Mouse (Mus musculus) heart, embryonic 16.5 days (tissue): ENCODE results near the gene AU021092. TPM values are rescaled to one million over a fixed set of nuclear protein-coding genes. Genes with fewer than 3 reads are reported as not detected.

Experiments
- ATAC-seq: fragments of 200-750 bp; cut with Nextera tagmentation; replicated peaks from 2 replicates; pipeline ENCODE4 v1.8.0; 2017; ENCODE audit warnings: moderate number of reproducible peaks; ENCODE audit not compliant: insufficient read depth, low FRiP score; ENCODE audit errors: extremely low read depth
- H3K27ac ChIP-seq: fragments of 300-500 bp; sonication (generic); 2 replicates; pipeline ENCODE4 v1.5.1; 2014; ENCODE audit warnings: mild to moderate bottlenecking, low read length, control low read depth, moderate library complexity
- H3K27me3 ChIP-seq: fragments of 300-500 bp; sonication (generic); 2 replicates; pipeline ENCODE4 v1.6.1; 2014; ENCODE audit warnings: low read length, mixed read lengths; ENCODE audit not compliant: control insufficient read depth, insufficient read depth
- H3K36me3 ChIP-seq: fragments of 300-500 bp; sonication (generic); 2 replicates; pipeline ENCODE4 v1.6.1; 2014; ENCODE audit not compliant: control insufficient read depth, insufficient read depth
- H3K4me1 ChIP-seq: fragments of 300-500 bp; sonication (generic); 2 replicates; pipeline ENCODE4 v1.6.1; 2014; ENCODE audit warnings: low read length, mixed read lengths; ENCODE audit not compliant: control insufficient read depth, insufficient read depth
- H3K4me2 ChIP-seq: fragments of 300-500 bp; sonication (generic); 2 replicates; pipeline ENCODE4 v1.6.1; 2014; ENCODE audit warnings: low read depth, mild to moderate bottlenecking, control low read depth, low read length
- H3K4me3 ChIP-seq: fragments of 300-500 bp; sonication (generic); 2 replicates; pipeline ENCODE4 v1.5.1; 2014; ENCODE audit warnings: mild to moderate bottlenecking, control low read depth, low read length
- H3K9ac ChIP-seq: fragments of 300-500 bp; sonication (generic); 2 replicates; pipeline ENCODE4 v1.6.1; 2014; ENCODE audit warnings: low read length, control low read depth
- H3K9me3 ChIP-seq: fragments of 300-500 bp; sonication (generic); replicated peaks from 2 replicates; pipeline ENCODE4 v1.6.1; 2016; ENCODE audit warnings: low read length; ENCODE audit not compliant: control insufficient read depth
- WGBS: fragments of 180-500 bp; shearing (Covaris S2); extraction: QIAGEN DNeasy Blood & Tissue Kit; methylation state at CpG from one replicate; pipeline ENCODE4 v1.1.7; 2014; 5-methylcytosine and 5-hydroxymethylcytosine counted together
- polyA plus RNA-seq: library from polyadenylated mRNA; unstranded; fragments of >200 nt; fragmentation: Nextera tagmentation; extraction: Ambion mirVana; gene quantifications from 2 replicates; pipeline ENCODE4 v1.2.1, GENCODE M21; 2015

The AU021092 gene
- polyA plus RNA-seq, 1 experiment from 2014 or later, result 7.2 TPM

DNA sequence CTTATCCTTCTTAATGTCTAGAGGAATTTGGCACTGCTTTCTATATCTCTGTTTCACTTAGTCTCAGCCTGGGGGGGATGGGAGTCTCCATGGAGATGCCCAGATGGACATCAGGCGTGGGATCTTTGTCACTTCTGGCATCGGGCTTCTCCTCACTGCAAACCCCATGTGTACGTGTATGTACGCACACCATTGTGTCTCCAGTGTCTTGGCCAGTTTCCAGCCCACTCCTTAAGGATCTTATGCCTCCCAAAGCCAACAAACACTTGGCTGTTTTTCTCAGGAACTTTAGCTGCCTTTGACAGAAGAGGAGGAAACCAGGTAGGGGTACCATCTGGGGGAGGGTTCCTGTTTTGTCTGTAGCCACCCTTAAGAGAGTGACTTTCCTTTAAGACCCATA lies 696 bp downstream of the AU021092 start:
- Histone ChIP-seq H3K4me1 (0 out of 2 replicates have a peak, but pooled peaks cover 4% of the 10 kb centered on the region), H3K27ac (no peak overlapping the region), H3K4me3 (no peak overlapping the region), H3K4me2 (0 out of 2 replicates have a peak overlapping the region, but pooled peaks have one; percentile 0), H3K36me3 (no peaks in the 10 kb centered on the region), H3K27me3 (no peaks in the 10 kb centered on the region), H3K9me3 (no peaks in the 10 kb centered on the region), H3K9ac (no peak overlapping the region)
- WGBS, result 39% methylated on average over 4 of the region's 4 CpGs
- no peak for ATAC-seq

DNA sequence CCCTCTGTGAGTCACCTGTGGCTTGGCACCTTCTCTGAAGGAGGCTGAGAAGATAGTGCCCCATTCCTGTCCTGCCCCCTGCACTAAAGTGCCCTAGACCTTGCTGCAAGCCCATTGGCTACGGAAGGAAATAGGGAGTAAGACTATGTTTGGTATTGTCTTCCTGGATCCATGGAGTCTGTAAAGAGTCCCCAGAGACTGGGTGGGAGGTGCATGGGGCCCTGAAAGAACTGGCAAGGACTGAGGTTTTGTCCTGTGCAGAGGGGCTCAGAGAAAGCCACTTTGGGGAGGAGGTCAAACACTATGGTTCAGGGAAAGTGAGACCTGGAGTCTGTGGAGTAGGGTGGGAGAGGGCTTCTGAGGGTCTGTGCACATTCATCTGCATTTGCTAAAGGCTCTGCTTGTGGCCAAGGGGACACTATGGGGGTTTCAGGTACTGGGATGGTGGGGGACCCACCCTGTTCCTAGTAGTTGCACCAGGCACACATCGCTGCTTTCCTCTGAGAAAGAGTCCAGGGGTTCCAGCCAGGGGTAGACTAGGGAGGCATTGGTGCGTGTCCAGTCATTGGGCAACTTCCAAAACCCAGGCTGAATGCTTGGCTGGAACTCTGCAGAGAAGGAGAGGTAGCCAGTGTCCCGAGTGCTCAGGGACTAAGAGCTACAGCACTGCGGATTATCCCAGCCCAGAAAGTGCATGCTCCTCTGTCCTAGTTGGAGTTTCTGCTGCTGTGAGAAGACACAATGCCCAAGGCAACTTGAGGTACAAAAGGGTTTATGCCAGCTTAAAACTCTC lies 4.6 kb downstream of the AU021092 start:
- no peaks in the 10 kb centered on the region for H3K9me3 ChIP-seq
- 72% methylated on average over 5 of the region's 5 CpGs for WGBS
- no peak for ATAC-seq
- H3K27me3 ChIP-seq, result no peaks in the 10 kb centered on the region
- no peak overlapping the region for H3K9ac ChIP-seq
- no peaks in the 10 kb centered on the region for H3K36me3 ChIP-seq
- H3K27ac ChIP-seq, result no peak overlapping the region
- no peak overlapping the region for H3K4me2 ChIP-seq
- H3K4me3 ChIP-seq, result no peak overlapping the region
- 0 out of 2 replicates have a peak, but pooled peaks cover 4% of the 10 kb centered on the region for H3K4me1 ChIP-seq

DNA sequence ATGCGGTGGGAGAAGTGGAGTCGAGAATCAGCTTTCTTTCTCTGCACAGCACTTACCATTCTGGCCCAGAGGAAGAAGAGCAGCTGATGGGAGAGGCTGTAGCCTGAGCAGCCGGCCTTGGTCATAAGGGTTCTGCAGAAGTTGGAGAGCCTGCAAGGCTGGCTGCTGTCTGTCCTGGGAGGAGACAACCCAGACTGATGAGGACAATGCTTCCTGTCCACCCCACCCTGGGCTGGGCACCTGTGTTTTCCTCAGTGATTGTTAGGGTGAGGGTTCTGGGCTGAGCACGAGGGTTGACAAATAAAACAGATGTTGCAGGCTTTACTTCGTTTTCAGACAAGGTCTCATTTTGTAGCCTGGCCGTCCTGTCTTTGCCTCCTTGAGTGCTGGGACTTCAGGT lies 5.4 kb downstream of the AU021092 start:
- no peak for ATAC-seq
- 0 out of 2 replicates have a peak, but pooled peaks cover 4% of the 10 kb centered on the region for H3K4me1 ChIP-seq
- H3K36me3 ChIP-seq, result no peaks in the 10 kb centered on the region
- H3K27me3 ChIP-seq, result no peaks in the 10 kb centered on the region
- H3K9me3 ChIP-seq, result no peaks in the 10 kb centered on the region
- no peak overlapping the region for H3K27ac ChIP-seq
- H3K4me2 ChIP-seq, result no peak overlapping the region
- no peak overlapping the region for H3K4me3 ChIP-seq
- WGBS, result 47% methylated on average over 6 of the region's 6 CpGs
- no peak overlapping the region for H3K9ac ChIP-seq

DNA sequence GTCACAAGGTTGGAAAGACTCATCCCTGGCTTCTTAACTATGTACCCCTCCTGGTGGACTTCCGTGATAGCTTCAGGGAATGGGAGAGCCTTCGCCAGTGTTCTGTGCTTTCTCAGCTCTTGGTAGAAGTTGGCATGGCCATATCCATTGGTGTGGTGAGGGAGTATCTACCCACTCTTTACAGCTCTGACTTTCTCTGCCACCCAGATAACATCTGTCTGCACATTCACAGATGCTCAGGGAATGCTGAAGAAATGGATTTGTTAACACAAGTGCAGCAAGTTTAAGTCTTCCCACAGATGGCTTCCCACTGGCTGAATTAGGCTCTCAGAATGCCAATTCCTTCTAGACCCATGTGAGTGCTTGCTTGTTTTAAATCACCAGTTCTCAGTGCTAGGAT lies 8.0 kb downstream of the AU021092 start:
- WGBS, result 82% methylated on average over 2 of the region's 2 CpGs

DNA sequence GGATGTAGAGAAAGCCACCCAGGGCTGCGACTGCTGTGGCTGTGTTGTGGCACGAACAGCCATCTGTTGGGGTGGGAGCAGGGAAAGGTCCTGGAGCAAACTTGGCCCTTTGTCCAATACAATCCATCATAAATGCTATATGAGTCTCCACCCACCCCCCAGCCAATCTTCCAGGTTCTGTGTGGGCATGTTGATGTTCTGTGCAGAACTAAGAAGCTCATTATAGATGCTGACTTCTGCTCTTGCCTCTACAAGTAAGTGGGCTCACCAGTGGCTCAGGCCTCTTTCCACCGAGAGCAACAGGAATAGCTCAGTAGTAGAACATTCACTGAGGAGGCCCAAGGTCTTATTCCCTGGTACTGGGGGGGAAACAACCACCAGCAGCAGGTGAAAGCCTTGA lies 9.9 kb downstream of the AU021092 start:
- Histone ChIP-seq H3K4me2 (no peak overlapping the region), H3K27ac (no peak overlapping the region), H3K9ac (no peak overlapping the region), H3K27me3 (no peaks in the 10 kb centered on the region), H3K36me3 (no peaks in the 10 kb centered on the region), H3K4me3 (no peak overlapping the region), H3K4me1 (0 out of 2 replicates have a peak, but pooled peaks cover 4% of the 10 kb centered on the region), H3K9me3 (no peaks in the 10 kb centered on the region)
- no peak for ATAC-seq
- WGBS, result 70% methylated on average over 3 of the region's 3 CpGs

More for the DNA sequence above, 8.0 kb downstream of the AU021092 start:
- no peak for ATAC-seq
- H3K9me3 ChIP-seq, result no peaks in the 10 kb centered on the region
- H3K4me1 ChIP-seq, result 0 out of 2 replicates have a peak, but pooled peaks cover 4% of the 10 kb centered on the region
- H3K4me2 ChIP-seq, result no peak overlapping the region
- no peak overlapping the region for H3K9ac ChIP-seq
- H3K4me3 ChIP-seq, result no peak overlapping the region
- H3K27me3 ChIP-seq, result no peaks in the 10 kb centered on the region
- H3K27ac ChIP-seq, result no peak overlapping the region
- H3K36me3 ChIP-seq, result no peaks in the 10 kb centered on the region

DNA sequence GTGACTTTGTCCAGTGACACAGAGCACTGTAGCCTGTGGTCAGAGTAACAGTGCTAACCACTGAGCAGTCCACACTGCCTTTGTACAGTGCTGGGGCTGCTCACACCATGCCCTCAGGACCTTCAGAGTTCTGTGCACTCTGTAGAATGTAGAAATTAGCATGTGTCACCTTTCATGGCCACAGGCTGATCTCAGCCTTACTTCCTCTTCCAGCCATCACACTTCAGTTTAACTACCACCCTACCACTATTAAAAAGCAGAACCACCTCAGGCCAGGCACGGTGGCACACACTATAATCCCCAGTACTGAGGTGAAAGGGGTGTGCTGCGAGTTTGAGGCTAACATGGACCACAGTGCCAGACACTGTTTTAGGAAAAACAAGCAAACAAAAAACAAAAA lies 11.7 kb downstream of the AU021092 start:
- no peaks in the 10 kb centered on the region for H3K4me1 ChIP-seq
- no peak overlapping the region for H3K27ac ChIP-seq
- H3K27me3 ChIP-seq, result no peaks in the 10 kb centered on the region
- H3K36me3 ChIP-seq, result no peaks in the 10 kb centered on the region
- H3K9ac ChIP-seq, result no peak overlapping the region
- H3K9me3 ChIP-seq, result no peaks in the 10 kb centered on the region
- no peak for ATAC-seq
- H3K4me3 ChIP-seq, result no peak overlapping the region
- WGBS, result 58% methylated on average over 2 of the region's 2 CpGs
- H3K4me2 ChIP-seq, result no peak overlapping the region

DNA sequence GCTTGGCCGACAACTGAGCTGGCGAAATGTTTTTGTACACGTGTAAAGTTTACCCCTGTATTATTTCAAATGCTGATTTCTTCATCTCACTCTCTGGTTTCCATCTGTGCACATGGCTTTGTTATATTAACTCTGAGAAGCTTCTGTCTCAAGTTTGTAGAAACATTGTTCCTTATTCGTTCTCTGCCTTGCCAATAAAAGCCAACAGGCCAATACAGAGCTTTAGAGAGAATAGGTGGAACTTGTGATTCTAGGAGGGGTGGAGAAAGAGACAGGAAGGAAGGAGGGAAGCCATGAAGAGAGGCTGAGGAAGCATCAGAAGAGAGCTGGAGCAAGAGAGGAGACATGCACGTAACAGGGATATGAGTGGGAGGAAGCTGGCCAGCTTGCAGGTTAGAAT lies 16.0 kb downstream of the AU021092 start:
- Histone ChIP-seq H3K36me3 (no peaks in the 10 kb centered on the region), H3K9me3 (no peaks in the 10 kb centered on the region), H3K9ac (no peak overlapping the region), H3K27me3 (no peaks in the 10 kb centered on the region), H3K4me3 (no peak overlapping the region), H3K4me1 (peaks cover 6% of the 10 kb centered on the region), H3K27ac (no peak overlapping the region), H3K4me2 (no peak overlapping the region)
- 55% methylated on average over 5 of the region's 5 CpGs for WGBS
- no peak for ATAC-seq

DNA sequence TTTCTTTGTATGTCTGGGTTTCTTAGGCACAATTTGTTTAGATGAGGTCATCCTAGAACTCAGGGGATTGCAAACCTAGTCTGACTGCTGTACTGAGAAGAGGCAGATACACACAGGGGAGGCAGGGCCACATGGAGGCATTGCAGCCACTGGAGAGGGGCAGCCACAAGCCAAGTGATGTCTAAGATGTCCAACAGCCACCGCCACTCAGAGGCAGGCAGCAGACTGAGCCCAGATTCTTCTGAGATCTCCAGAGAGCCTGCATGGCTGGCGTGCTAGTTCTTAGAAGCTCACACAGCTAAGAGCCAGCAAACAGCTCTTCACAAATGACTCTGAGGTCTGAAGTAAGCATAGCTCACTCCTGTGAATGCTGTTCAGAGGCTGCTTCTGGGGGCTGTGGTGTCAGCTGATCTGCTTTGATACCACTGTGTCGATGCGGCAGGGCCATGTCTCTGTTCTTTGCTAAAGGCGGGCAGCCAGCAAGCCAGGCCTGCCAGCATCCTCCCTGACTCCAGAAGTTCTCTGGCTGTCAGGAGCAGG lies 16.6 kb downstream of the AU021092 start:
- Histone ChIP-seq H3K4me3 (no peak overlapping the region), H3K4me2 (no peak overlapping the region), H3K9ac (no peak overlapping the region), H3K4me1 (peaks cover 6% of the 10 kb centered on the region), H3K9me3 (no peaks in the 10 kb centered on the region), H3K36me3 (no peaks in the 10 kb centered on the region), H3K27ac (no peak overlapping the region), H3K27me3 (no peaks in the 10 kb centered on the region)
- ATAC-seq, result no peak
- WGBS, result 63% methylated on average over 5 of the region's 5 CpGs

DNA sequence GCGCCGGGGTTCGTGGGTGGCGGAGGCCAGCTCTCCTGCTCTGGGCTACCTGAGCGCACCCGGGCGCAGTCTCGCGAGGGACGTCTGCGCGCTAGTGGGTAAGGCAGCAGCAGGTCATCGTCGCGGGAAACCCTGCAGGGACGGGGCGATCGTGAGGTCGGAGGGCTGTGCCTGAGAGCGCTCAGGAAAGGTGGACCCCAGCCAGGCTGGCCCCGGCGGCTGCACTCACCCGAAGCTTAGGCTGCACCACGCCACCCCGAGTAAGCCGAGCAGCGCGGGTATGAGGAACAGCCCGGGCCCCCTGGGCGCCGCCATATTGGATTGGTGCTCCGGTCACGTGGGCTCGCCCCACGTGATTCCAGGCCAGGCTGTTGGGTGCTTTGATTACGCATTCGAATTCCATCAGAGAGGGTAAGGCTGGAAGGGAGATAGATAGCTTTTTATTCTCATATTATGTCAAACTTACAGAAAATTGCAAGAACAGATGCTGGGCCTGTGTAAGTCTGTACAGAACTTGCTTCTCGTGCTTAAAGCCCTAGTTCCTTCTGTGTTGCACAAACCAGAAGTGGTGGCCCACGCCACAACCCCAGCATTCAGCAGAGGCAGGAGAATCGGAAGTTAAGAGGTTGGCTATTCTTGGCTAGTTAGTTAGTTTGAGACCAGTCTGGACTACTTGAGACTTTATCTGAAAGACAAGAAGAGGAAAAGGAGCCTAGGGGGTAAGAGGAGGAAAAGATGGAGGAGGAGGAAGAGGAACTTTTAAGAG lies 18.2 kb downstream of the AU021092 start, which contains the start of gene Nagpa:
Nagpa (minus strand) TSS at position 345 of the 766 bp plus-strand sequence.
- H3K36me3 ChIP-seq, result no peaks in the 10 kb centered on the region
- H3K9ac ChIP-seq, result peak within 1 kb of the TSS; percentile 81
- WGBS, result 3% methylated on average over 40 of the region's 40 CpGs
- peak within 1 kb of the TSS; percentile 98 for H3K4me2 ChIP-seq
- peaks cover 6% of the 10 kb centered on the region for H3K4me1 ChIP-seq
- no peaks in the 10 kb centered on the region for H3K27me3 ChIP-seq
- H3K9me3 ChIP-seq, result no peaks in the 10 kb centered on the region
- peak within 1 kb of the TSS; percentile 20; the same call in 1 of the 2 replicates for H3K27ac ChIP-seq
- H3K4me3 ChIP-seq, result peak within 1 kb of the TSS; percentile 88
- ATAC-seq, result peak; percentile 80
